Mouse (Mus musculus): ENCODE results near the gene Lat2. TPM values are rescaled to one million over a fixed set of nuclear protein-coding genes. Genes with fewer than 3 reads are reported as not detected.

Lat2 gene
- polyA plus RNA-seq, 1 experiment from 2014 or later = 3.4 TPM

DNA sequence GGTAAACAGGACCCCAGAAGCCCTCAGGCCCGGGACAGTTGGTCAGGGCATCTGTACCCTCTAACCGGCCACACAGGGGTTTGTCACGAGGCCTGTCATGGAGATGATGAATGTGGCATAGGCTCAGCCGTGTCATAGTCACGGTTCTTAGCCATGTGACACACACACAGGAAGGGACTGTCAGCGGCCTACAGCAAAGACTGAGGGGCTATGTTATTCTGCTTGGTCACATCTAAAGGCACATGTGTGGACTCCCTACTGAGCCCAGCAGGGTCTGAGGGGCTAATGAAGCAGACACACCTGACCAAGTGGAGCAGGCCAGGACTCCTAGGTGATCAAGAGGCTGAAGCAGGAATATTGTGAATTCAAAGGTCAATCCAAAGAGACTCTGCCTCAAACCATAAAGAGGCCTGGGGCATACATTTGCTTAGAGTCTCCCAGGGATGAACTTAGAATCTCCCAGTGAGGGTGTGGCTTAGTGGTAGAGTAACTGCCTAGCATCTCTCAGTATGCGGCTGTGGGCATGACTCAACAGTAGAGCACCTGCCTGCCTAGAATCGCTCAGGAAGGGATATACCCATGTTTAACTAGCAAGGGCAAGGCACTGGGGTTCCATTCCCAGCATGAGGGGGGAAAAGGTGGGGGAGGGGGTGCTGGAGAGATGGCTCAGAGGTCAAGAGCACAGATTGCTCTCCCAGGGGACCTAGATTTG is 2.9 kb downstream of the Lat2 start:
- WGBS = 75% methylated on average over 8 of the region's 8 CpGs
- ATAC-seq (ENCODE audit: low FRiP score, low read depth) = no peak
- H3K9ac ChIP-seq (replicated peaks) = no peak overlapping the region
- no peaks in the 10 kb centered on the region for H3K4me1 ChIP-seq
- no peaks in the 10 kb centered on the region for H3K27me3 ChIP-seq
- H3K36me3 ChIP-seq = peaks cover 8% of the 10 kb centered on the region
- no peaks in the 10 kb centered on the region for H3K9me3 ChIP-seq
- no peak overlapping the region for H3K4me3 ChIP-seq
- no peak overlapping the region for H3K27ac ChIP-seq (replicated peaks)
- no peak overlapping the region for H3K4me2 ChIP-seq (replicated peaks)

DNA sequence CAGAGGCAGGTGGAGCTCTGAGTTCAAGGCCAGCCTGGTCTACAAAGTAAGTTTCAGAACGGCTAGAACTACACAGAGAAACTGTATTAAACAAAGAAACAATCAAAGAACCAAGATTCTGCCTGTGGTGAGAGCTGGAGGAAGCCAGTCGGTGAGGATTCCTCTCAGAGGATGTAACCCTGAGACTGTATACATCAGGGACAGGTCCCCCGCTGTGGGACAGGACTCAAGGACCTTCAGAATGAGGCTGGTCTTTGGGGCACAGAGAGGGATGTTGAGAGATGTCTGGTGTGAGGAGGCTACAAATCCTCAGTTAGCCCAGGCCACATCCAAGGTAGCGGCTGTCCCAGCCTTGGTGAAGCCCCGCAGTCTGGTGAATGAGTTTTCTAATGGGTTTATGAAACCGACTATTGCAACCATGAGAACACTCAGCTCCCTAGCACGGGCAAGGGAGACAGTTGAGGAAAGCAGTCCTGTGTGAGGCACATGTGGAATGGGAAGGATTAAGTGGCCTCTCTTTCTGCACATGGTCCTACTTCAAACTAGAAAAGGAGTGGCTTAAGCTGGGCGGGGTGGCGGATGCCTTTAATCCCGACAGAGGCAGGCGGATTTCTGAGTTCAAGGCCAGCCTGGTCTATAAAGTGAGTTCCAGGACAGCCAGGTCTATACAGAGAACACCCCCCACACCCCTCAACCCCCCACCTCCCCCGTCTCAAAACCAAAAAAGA is 4.7 kb downstream of the Lat2 start:
- Histone ChIP-seq H3K4me1 (no peaks in the 10 kb centered on the region), H3K4me3 (no peak overlapping the region), H3K36me3 (no peaks in the 10 kb centered on the region), H3K9me3 (no peaks in the 10 kb centered on the region), H3K9ac (replicated peaks) (no peak overlapping the region), H3K27me3 (no peaks in the 10 kb centered on the region), H3K4me2 (replicated peaks) (no peak overlapping the region), H3K27ac (replicated peaks) (no peak overlapping the region)
- 93% methylated on average over 12 of the region's 12 CpGs for WGBS
- no peak for ATAC-seq (ENCODE audit: low FRiP score, low read depth)

DNA sequence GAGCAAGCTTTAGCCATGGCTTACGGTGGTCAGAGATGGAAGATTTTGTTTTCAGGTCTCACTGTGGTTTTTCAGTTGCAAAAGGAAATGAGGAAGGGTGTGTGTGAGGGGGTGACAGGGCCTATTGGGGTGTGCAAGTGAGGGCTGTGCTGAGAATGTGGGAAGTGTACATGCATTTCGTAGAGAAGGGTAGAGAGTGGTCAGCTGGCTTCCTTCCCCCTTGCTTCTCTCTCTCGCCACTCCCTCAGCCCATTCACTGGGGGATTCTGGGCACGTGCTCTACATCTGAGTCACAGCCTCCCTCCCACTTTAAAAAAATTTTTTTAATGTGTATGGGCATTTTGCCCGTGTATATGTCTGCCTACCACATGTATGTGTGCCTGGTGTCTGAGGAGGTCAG is 7.7 kb downstream of the Lat2 start:
- H3K4me3 ChIP-seq = no peak overlapping the region
- H3K4me2 ChIP-seq (replicated peaks) = no peak overlapping the region
- WGBS = 62% methylated on average over 5 of the region's 5 CpGs
- no peaks in the 10 kb centered on the region for H3K9me3 ChIP-seq
- H3K36me3 ChIP-seq = no peaks in the 10 kb centered on the region
- no peaks in the 10 kb centered on the region for H3K27me3 ChIP-seq
- H3K4me1 ChIP-seq = no peaks in the 10 kb centered on the region
- H3K27ac ChIP-seq (replicated peaks) = no peak overlapping the region
- ATAC-seq (ENCODE audit: low FRiP score, low read depth) = no peak
- H3K9ac ChIP-seq (replicated peaks) = no peak overlapping the region

DNA sequence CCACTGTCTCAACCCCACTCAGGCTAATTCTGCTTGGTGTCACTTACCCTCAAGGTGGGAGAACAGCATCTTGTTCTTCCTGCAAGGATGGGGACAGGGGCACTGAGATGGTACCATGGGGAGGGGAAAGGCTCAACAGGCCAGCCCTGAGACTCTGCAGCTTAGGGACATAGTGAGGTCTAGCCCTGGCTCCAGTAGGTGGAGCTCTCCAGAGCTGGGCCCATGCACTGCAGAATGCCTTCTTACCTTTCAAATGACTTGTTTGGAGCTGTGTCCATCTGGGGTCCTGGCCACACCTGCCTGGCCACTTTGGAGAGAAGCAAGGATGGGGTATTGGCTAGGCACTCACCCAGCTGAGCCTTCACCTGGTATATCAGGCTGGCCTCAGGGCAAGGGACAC is 8.5 kb downstream of the Lat2 start:
- Histone ChIP-seq H3K4me3 (no peak overlapping the region), H3K27me3 (no peaks in the 10 kb centered on the region), H3K9ac (replicated peaks) (no peak overlapping the region), H3K4me2 (replicated peaks) (no peak overlapping the region), H3K36me3 (no peaks in the 10 kb centered on the region), H3K4me1 (no peaks in the 10 kb centered on the region), H3K9me3 (no peaks in the 10 kb centered on the region), H3K27ac (replicated peaks) (no peak overlapping the region)
- ATAC-seq (ENCODE audit: low FRiP score, low read depth) = no peak

DNA sequence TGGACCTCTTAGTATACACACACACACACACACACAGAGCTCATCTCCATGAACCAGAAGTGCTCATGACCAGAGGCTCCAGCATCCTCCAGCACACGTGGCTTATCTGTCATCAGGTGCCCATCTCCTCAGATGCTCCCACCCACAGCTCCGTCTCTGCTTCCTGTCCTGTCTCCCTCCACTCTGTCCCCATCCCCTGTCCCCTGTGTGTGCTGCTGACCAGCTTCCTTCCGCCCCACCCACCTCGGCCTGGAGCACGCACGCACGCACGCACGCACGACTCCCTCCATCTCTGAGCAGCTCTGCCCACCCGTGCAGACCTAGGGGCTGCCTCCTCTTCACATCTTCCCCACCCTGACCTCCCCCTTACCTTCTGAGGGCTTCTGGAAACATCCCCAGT is 10.4 kb downstream of the Lat2 start:
- WGBS = 92% methylated on average over 11 of the region's 11 CpGs
- H3K27me3 ChIP-seq = no peaks in the 10 kb centered on the region

DNA sequence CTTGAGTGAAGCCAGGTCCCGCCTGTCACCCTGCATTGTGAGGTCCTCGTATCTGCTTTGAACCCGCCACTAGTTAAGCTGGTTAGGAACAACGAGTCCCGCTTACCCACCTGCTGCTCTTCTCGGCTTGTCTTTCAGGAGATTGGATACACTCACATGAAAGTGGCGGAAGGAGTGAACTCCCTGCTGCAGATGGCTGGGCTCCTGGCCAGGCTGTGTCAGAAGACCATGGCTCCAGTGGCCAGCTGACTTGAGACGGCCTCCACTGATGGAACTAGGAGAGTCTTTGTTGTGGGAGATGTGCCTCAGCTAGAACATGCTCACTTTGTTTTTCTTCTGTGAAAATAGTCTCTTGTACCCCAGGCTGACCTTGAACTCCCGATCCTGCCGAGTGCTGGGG is 17.1 kb downstream of the Lat2 start:
- peaks cover 72% of the 10 kb centered on the region for H3K36me3 ChIP-seq
- no peaks in the 10 kb centered on the region for H3K9me3 ChIP-seq
- no peak overlapping the region for H3K4me3 ChIP-seq
- WGBS = 89% methylated on average over 10 of the region's 10 CpGs
- no peak overlapping the region for H3K9ac ChIP-seq (replicated peaks)
- no peak for ATAC-seq (ENCODE audit: low FRiP score, low read depth)
- H3K27me3 ChIP-seq = no peaks in the 10 kb centered on the region
- no peak overlapping the region for H3K27ac ChIP-seq (replicated peaks)
- H3K4me1 ChIP-seq = no peaks in the 10 kb centered on the region
- H3K4me2 ChIP-seq (replicated peaks) = no peak overlapping the region

More for the DNA sequence above, 10.4 kb downstream of the Lat2 start:
- H3K36me3 ChIP-seq = peaks cover 9% of the 10 kb centered on the region
- no peaks in the 10 kb centered on the region for H3K4me1 ChIP-seq
- H3K4me3 ChIP-seq = no peak overlapping the region
- no peak for ATAC-seq (ENCODE audit: low FRiP score, low read depth)
- no peaks in the 10 kb centered on the region for H3K9me3 ChIP-seq
- H3K4me2 ChIP-seq (replicated peaks) = no peak overlapping the region
- no peak overlapping the region for H3K9ac ChIP-seq (replicated peaks)
- no peak overlapping the region for H3K27ac ChIP-seq (replicated peaks)

DNA sequence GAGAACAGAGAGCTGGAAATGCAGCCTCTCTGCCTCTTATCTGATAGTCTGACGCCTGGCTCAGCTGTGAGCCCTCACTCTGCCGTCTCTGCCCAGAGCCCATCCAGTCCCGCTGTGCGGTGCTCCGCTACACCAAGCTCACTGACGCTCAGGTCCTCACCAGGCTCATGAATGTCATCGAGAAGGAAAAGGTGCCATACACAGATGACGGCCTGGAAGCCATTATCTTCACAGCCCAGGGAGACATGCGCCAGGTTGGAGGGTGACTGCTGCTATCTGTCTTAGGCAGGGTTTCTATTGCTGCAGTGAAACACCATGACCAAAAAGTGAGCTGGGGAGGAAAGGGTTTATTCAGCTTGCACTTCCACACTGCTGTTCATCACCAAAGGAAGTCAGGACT is 21.7 kb downstream of the Lat2 start:
- Histone ChIP-seq H3K4me1 (no peaks in the 10 kb centered on the region), H3K4me3 (no peak overlapping the region), H3K36me3 (peaks cover 86% of the 10 kb centered on the region), H3K27ac (replicated peaks) (no peak overlapping the region), H3K27me3 (no peaks in the 10 kb centered on the region), H3K4me2 (replicated peaks) (no peak overlapping the region), H3K9ac (replicated peaks) (no peak overlapping the region), H3K9me3 (no peaks in the 10 kb centered on the region)
- no peak for ATAC-seq (ENCODE audit: low FRiP score, low read depth)
- 90% methylated on average over 9 of the region's 9 CpGs for WGBS

DNA sequence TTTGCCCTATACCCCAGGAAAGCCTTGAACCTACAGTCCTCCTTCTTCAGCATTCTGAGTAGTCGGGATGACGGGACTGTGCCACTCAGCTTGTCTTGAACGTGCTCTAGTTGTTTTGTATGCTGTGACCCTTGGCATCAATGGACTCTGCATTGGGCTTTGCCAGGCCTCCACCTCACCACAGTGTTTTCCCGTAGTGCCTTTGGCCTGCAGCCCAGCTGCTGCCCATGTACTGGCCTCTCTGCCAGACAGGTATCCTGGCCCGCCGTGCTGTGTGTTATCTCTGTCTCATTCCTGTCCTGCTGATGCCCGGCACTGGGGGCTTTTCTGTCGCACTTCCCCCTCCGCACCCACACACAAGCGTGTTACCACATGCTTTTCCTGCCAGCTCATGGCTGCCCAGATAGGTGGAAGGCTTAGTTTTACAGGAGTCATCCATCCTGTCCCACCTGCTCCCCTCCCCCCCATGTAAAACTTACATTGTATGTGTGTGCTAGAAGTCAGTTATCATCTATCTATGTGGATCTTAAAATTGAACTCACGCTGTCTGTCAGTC is 22.7 kb downstream of the Lat2 start:
- no peak overlapping the region; the same call in 1 of the 2 replicates for H3K9ac ChIP-seq (replicated peaks)
- H3K4me3 ChIP-seq = no peak overlapping the region
- no peak overlapping the region for H3K4me2 ChIP-seq (replicated peaks)
- ATAC-seq (ENCODE audit: low FRiP score, low read depth) = no peak
- 98% methylated on average over 11 of the region's 11 CpGs for WGBS
- no peaks in the 10 kb centered on the region for H3K4me1 ChIP-seq
- H3K9me3 ChIP-seq = no peaks in the 10 kb centered on the region
- H3K27ac ChIP-seq (replicated peaks) = no peak overlapping the region
- H3K27me3 ChIP-seq = no peaks in the 10 kb centered on the region
- H3K36me3 ChIP-seq = peaks cover 84% of the 10 kb centered on the region

DNA sequence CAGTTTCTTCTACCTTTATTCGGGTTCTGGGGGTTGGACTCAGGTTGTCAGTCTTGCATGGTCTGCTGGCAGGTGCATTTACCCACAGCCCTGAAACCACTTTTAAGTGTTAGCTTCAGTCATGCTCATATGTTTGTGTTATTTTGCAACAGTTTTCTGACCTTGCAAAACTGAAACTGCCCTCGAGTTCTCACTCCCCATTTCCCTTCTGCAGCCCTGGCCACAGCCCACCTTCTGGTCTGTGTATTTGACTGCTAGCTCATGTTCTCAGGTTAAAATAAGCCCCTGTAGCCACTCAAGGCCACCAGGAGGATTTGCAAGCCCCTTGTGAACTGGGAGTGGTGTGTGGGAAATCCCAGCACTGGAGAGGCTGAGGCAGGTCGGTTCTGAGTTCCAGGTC is 24.9 kb downstream of the Lat2 start:
- H3K4me3 ChIP-seq = no peak overlapping the region
- H3K9ac ChIP-seq (replicated peaks) = no peak overlapping the region
- peaks cover 72% of the 10 kb centered on the region for H3K36me3 ChIP-seq
- H3K4me1 ChIP-seq = no peaks in the 10 kb centered on the region
- no peaks in the 10 kb centered on the region for H3K9me3 ChIP-seq
- H3K4me2 ChIP-seq (replicated peaks) = no peak overlapping the region
- WGBS = 87% methylated on average over 3 of the region's 3 CpGs
- H3K27ac ChIP-seq (replicated peaks) = no peak overlapping the region
- H3K27me3 ChIP-seq = no peaks in the 10 kb centered on the region
- no peak for ATAC-seq (ENCODE audit: low FRiP score, low read depth)

DNA sequence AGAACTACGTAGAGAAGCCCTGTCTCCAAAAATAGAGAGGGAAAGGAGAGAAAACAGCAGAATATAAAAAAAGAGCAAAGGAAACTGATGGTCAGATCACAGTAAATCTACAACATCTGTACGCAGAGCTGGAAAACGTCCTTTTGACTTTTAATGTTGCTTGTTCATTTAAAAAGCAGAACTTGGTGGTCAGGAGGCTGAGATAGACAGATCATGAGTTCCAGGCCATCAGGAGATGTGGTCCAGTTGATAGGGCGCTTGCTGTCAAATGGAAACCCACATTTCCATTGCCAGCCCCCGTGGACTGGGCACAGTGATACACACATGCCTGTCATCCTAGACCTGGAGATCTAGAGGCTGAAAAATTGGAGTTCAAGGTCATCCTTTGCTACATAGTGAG is 30.0 kb downstream of the Lat2 start:
- Histone ChIP-seq H3K27ac (replicated peaks) (no peak overlapping the region), H3K36me3 (peaks cover 28% of the 10 kb centered on the region), H3K4me1 (peaks cover 14% of the 10 kb centered on the region), H3K9ac (replicated peaks) (no peak overlapping the region), H3K9me3 (no peaks in the 10 kb centered on the region), H3K27me3 (no peaks in the 10 kb centered on the region), H3K4me2 (replicated peaks) (no peak overlapping the region), H3K4me3 (no peak overlapping the region)
- 92% methylated on average over 5 of the region's 5 CpGs for WGBS
- no peak for ATAC-seq (ENCODE audit: low FRiP score, low read depth)

DNA sequence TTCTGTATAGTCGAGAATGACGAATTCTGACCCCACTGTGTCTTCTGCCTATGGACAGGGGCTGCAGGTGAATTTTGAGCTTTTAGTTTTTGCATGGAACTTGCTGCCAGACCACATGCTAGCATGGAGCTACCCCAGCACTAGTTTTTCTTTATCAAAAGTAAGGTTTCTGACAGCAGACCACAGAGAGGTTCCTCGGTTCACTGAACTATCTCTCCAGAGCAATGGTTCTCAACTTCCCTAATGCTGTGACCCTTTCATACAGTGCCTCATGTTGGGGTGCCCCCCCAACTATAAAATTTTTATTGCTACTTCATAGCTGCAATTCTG is 31.0 kb downstream of the Lat2 start:
- Histone ChIP-seq H3K36me3 (peaks cover 27% of the 10 kb centered on the region), H3K27ac (replicated peaks) (no peak overlapping the region), H3K9me3 (no peaks in the 10 kb centered on the region), H3K27me3 (no peaks in the 10 kb centered on the region), H3K4me3 (peak overlapping the region; percentile 92), H3K9ac (replicated peaks) (peak overlapping the region; percentile 84; the same call in 1 of the 2 replicates), H3K4me1 (peaks cover 14% of the 10 kb centered on the region), H3K4me2 (replicated peaks) (peak overlapping the region; percentile 86)
- WGBS = 84% methylated on average over 3 of the region's 3 CpGs
- ATAC-seq (ENCODE audit: low FRiP score, low read depth) = no peak

DNA sequence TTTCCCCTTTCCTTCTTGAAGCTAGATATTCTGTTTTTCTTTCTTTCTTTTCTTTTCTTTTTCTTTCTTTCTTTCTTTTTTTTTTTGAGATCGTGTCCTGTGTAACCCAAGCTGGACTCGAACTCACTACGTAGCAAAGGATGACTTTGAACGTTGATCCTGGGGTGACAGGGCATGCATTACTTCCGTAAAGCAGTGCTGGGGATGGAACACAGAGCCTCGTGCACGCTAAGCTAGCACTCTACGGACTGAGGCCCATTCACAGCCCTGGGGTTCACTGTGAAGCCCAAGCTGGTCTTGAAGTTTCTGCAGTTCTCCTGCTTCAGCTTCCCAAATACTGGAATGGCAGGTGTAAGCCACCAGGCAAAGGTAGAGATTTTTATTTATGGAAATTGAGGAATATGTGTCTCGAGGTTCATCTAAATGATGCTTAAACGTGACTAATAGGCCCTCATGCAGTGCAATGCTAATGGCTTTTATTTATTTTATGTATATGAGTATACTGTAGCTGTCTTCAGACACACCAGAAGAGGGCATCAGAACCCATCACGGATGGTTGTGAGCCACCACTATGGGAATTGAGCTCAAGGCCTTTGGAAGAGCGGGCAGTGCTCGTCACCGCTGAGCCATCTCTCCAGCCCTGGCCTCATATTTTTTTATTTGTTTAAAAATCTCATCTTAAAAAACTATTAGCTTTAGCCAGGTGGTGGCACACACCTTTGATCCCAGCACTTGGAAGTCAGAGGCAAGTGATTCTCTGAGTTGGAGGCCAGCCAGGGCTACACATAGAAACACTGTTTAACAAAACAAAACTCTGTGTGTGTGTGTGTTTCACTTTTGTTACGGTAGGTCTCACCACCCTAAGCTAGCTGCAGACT is 31.6 kb downstream of the Lat2 start:
- ATAC-seq (ENCODE audit: low FRiP score, low read depth) = no peak
- H3K27ac ChIP-seq (replicated peaks) = no peak overlapping the region
- peak overlapping the region; percentile 86 for H3K4me2 ChIP-seq (replicated peaks)
- no peaks in the 10 kb centered on the region for H3K27me3 ChIP-seq
- H3K9ac ChIP-seq (replicated peaks) = peak overlapping the region; percentile 84
- peak overlapping the region; percentile 92 for H3K4me3 ChIP-seq
- WGBS = 33% methylated on average over 15 of the region's 15 CpGs
- H3K4me1 ChIP-seq = peaks cover 14% of the 10 kb centered on the region
- peaks cover 22% of the 10 kb centered on the region for H3K36me3 ChIP-seq
- no peaks in the 10 kb centered on the region for H3K9me3 ChIP-seq

Data from midbrain, embryonic 12.5 days (tissue).